In the genomic region with DNA sequence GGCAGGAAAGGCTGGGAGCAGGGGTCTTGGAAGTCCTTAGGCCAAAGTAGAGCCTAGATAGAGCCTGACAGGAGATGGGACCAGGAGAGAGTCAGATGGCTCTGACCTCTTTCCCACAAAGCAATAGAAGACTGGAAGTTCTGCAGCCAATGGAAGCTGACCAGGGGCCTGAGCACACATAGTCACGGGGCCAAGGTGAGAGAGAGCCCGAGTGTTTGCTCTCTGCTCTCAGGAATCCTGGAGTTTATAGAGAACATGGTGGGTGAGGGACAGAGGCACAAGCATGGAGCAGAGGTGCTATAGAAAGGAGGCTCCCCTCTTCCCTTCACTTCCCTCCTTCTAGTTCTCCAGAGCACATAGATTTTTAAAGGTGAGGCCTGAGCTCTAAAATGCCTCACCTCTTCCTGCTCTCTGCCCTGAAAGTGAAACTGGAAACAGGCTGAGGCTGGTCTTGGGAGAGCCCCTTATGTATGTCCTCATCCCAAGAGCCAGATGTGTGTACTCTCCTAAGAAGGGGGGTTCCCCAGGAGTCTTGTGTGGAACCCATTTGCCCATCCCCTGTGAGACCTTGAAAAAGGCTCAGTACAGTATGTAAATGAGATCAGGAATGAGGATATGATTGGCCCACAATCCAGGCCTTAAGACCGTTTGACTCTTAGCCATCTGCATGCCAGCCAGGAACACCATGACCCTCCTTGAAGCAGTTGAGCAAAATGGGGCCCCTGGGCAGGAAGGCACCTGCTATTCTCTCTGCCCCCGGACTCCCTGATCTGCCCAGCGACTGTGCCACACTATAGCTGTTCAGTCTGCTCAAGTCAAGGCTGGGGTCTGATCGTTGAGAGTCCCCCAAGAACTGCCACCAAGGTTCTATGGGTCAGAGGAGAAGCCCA, we compare ENCODE assay signal across 9 mouse cellular contexts. TPM values are rescaled to one million over a fixed set of nuclear protein-coding genes. Genes with fewer than 3 reads are reported as not detected.
DNase-seq lines count a peak whose midpoint lies in the region; ATAC-seq lines count a peak whose summit lies in the region.
"Had no signal": no experiment of that assay in that cellular context is flagged by ENCODE, and none has a peak within 500 bp of the region (broad histone marks: within the 10 kb centered on the region; RNA-seq: fewer than 3 reads in every experiment).

No protein-coding gene starts in this region.

- peak overlapping the region; percentile 69 for H3K9ac ChIP-seq in heart, embryonic 13.5 days
- peak overlapping the region; percentile 25 for H3K9ac ChIP-seq in forebrain, embryonic 14.5 days (ENCODE audit: low read length)

- DNase-seq in heart, adult 18-20 months, result no peak
- DNase-seq in B cell, adult 2 months, result peak; percentile 33 to 48
- DNase-seq in forebrain, embryonic 14.5 days (ENCODE audit: low spot score), result no peak
- DNase-seq in lung, postnatal 10 days, result peak; percentile 36
- DNase-seq in right cerebral cortex, postnatal 25 days, result no peak
- no peak for DNase-seq in right cerebral cortex, postnatal 10 days (ENCODE audit: low spot score in 2 of 2)
- no peak for DNase-seq in spleen, adult 12 weeks (ENCODE audit: low spot score)

- H3K4me1 ChIP-seq in heart, embryonic 13.5 days, result peaks cover 49% of the 10 kb centered on the region
- peaks cover 17% of the 10 kb centered on the region for H3K4me1 ChIP-seq in forebrain, embryonic 14.5 days (ENCODE audit: control insufficient read depth, insufficient read depth, low read length)

- H3K27ac ChIP-seq in heart, embryonic 13.5 days (replicated peaks), result peak overlapping the region; percentile 28; the same call in 1 of the 2 replicates
- peak overlapping the region; percentile 74 for H3K27ac ChIP-seq in forebrain, embryonic 14.5 days (ENCODE audit: low read depth, low read length)

- WGBS in heart, embryonic 13.5 days, result 68% methylated on average over 6 of the region's 6 CpGs
- WGBS in forebrain, embryonic 14.5 days, result 76% methylated on average over 6 of the region's 6 CpGs

- H3K27me3 ChIP-seq in heart, embryonic 13.5 days (replicated peaks), result no peaks in the 10 kb centered on the region
- no peaks in the 10 kb centered on the region for H3K27me3 ChIP-seq in forebrain, embryonic 14.5 days (replicated peaks; ENCODE audit: control insufficient read depth, insufficient read depth, low read length)

- no peak overlapping the region for H3K4me2 ChIP-seq in heart, embryonic 13.5 days
- H3K4me2 ChIP-seq in forebrain, embryonic 14.5 days (ENCODE audit: low read length), result no peak overlapping the region

- no peaks in the 10 kb centered on the region for H3K9me3 ChIP-seq in heart, embryonic 13.5 days
- H3K9me3 ChIP-seq in forebrain, embryonic 14.5 days (replicated peaks; ENCODE audit: control insufficient read depth, low read length), result no peaks in the 10 kb centered on the region

- ATAC-seq in heart, embryonic 13.5 days (ENCODE audit: extremely low read depth, insufficient number of reproducible peaks, low FRiP score, low TSS enrichment), result no peak
- no peak for ATAC-seq in forebrain, embryonic 14.5 days

- H3K4me3 ChIP-seq in heart, embryonic 13.5 days, result no peak overlapping the region
- H3K4me3 ChIP-seq in forebrain, embryonic 14.5 days (ENCODE audit: low read depth, low read length), result no peak overlapping the region
- H3K4me3 ChIP-seq: erythroblast, embryonic 14.5 days had no signal

- no peaks in the 10 kb centered on the region for H3K36me3 ChIP-seq in heart, embryonic 13.5 days
- H3K36me3 ChIP-seq in forebrain, embryonic 14.5 days (ENCODE audit: control insufficient read depth, insufficient read depth, low read length), result no peaks in the 10 kb centered on the region

RNA-seq across cellular contexts. Expression of a gene that starts 25.4 kb away (rescaled TPM):
- polyA plus RNA-seq in heart, embryonic 13.5 days (2015; fragmentation: Nextera tagmentation; extraction: Ambion mirVana), result 32.7 and 34.1 TPM in 2 replicates
- total RNA-seq in heart, adult 18-20 months (2021), result 10 to 100 TPM; 30.0 to 30.5 TPM
- 41.4 and 56.5 TPM in 2 replicates for polyA plus RNA-seq in forebrain, embryonic 14.5 days (2014; fragmentation: Nextera tagmentation; extraction: Ambion mirVana)

Comparison
In these comparisons a context has a peak if more than half of its experiments do, and no peak if none do; other contexts are left out.
1. DNase-seq: peak in B cell, adult 2 months (2 of 2) and lung, postnatal 10 days (single experiment); none in heart, adult 18-20 months (0 of 2), forebrain, embryonic 14.5 days (single experiment), right cerebral cortex, postnatal 25 days (single experiment), right cerebral cortex, postnatal 10 days (0 of 2) and spleen, adult 12 weeks (single experiment).